Mouse (Mus musculus) bone marrow macrophage, adult 2 months (primary cell): ENCODE results near the gene Gtf2h2. TPM values are rescaled to one million over a fixed set of nuclear protein-coding genes. Genes with fewer than 3 reads are reported as not detected.
"Not testable (repeated sequence)": the region's sequence is repeated elsewhere in the genome, so short reads cannot be mapped to it uniquely, and the experiment has no call there.

Experiments
- H3K27ac ChIP-seq: 2 replicates; pipeline ENCODE4 v1.5.1; 2012; ENCODE audit warnings: low read depth, low read length; ENCODE audit not compliant: insufficient read depth
- H3K4me1 ChIP-seq: 2 replicates; pipeline ENCODE4 v1.6.1; 2012; ENCODE audit warnings: low read length; ENCODE audit not compliant: control insufficient read depth, insufficient read depth
- H3K4me3 ChIP-seq: 2 replicates; pipeline ENCODE4 v1.5.1; 2012; ENCODE audit warnings: mild to moderate bottlenecking, low read length, moderate library complexity; ENCODE audit not compliant: insufficient read depth
- CTCF ChIP-seq: IDR thresholded peaks from 2 replicates; pipeline ENCODE4 v1.5.1; 2012; ENCODE audit warnings: low read depth, mild to moderate bottlenecking, low read length, moderate library complexity
- POLR2A ChIP-seq: IDR thresholded peaks from 2 replicates; pipeline ENCODE4 v1.6.1; 2012; ENCODE audit warnings: mild to moderate bottlenecking, low read depth, low read length, borderline replicate concordance
- polyA plus RNA-seq: library from polyadenylated mRNA; stranded (reverse); fragments of >200 nt; gene quantifications from 2 replicates; pipeline ENCODE4 v1.2.4, GENCODE M21; 2012; ENCODE audit not compliant: missing spikeins, insufficient read depth, insufficient read length

The Gtf2h2 gene
- polyA plus RNA-seq, 1 experiment: 17.7 TPM

DNA sequence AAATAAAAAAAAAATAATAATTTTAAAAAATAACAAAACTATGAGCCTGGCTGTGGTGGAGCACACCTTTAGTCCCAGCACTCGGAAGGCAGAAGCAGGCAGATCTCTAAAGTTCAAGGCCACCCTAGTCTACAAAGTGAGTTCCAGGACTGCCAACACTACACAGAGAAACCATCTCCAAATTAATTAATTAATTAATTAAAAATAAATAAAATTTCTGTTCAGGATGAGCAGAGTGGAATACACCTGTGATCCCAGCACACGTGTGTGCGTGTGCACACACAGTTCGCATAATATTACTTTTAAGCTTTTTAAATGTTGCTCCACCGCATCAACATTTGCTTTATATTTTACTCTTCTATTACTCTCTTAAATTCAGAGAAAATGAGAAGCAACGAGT is 756 bp downstream of the Gtf2h2 start:
- no peak for TF ChIP-seq CTCF
- no peak for TF ChIP-seq POLR2A
- Histone ChIP-seq H3K27ac (peak overlapping the region; percentile 59; the same call in 1 of the 2 replicates), H3K4me3 (peak overlapping the region; percentile 100), H3K4me1 (peaks cover 19% of the 10 kb centered on the region)

- H3K4me1 ChIP-seq: peaks cover 19% of the 10 kb centered on the region
- no peak overlapping the region for H3K27ac ChIP-seq
- H3K4me3 ChIP-seq: no peak overlapping the region
- TF ChIP-seq POLR2A (no peak), CTCF (no peak)
These were observed 2.0 kb downstream of the Gtf2h2 start for GRCm38 (mm10) chr13:100490424-100490823.

GRCm38 (mm10) chr13:100483610-100484009 is 8.8 kb downstream of the Gtf2h2 start:
- TF ChIP-seq CTCF: no peak
- no peak for TF ChIP-seq POLR2A
- Histone ChIP-seq H3K4me3 (no peak overlapping the region), H3K27ac (no peak overlapping the region), H3K4me1 (no peaks in the 10 kb centered on the region)

DNA sequence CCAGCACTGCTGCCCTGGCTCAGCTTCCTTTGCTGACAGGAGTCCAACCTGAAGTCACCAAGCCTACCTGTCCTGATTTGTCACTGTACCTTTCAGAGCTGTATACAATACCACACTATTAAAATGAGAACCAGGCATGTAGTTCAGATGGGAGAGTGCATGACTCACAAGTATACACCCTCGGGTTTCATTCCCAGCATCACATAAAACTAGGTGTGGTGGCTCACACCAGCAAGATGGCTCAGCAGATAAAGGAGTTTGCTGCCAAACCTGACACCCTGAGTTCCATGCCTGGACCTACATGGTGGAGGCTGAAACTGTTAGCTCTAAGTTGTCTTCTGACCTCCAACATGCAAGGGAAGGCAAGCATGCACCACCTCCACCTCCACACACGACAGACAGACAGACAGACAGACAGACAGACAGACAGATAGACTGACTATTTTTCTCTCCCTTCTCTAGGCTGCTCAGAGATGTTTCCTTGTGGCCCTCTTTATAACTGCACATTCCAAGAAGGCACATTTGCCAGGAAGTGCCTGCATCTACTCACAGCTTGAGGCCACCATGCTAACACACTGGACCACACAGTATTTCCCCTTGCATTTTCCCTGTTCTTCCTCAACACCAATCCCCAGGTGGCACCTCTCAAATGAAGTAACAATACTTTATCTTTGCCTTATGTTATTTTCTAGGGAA is 28.7 kb downstream of the Gtf2h2 start:
- no peak for TF ChIP-seq CTCF
- no peak for TF ChIP-seq POLR2A
- Histone ChIP-seq H3K4me3 (no peak overlapping the region), H3K27ac (no peak overlapping the region), H3K4me1 (peaks cover 7% of the 10 kb centered on the region)

GRCm38 (mm10) chr13:100461336-100461735 is 31.0 kb downstream of the Gtf2h2 start:
- no peak overlapping the region for H3K4me3 ChIP-seq
- TF ChIP-seq POLR2A (no peak), CTCF (no peak)
- H3K27ac ChIP-seq: no peak overlapping the region
- peaks cover 7% of the 10 kb centered on the region for H3K4me1 ChIP-seq

DNA sequence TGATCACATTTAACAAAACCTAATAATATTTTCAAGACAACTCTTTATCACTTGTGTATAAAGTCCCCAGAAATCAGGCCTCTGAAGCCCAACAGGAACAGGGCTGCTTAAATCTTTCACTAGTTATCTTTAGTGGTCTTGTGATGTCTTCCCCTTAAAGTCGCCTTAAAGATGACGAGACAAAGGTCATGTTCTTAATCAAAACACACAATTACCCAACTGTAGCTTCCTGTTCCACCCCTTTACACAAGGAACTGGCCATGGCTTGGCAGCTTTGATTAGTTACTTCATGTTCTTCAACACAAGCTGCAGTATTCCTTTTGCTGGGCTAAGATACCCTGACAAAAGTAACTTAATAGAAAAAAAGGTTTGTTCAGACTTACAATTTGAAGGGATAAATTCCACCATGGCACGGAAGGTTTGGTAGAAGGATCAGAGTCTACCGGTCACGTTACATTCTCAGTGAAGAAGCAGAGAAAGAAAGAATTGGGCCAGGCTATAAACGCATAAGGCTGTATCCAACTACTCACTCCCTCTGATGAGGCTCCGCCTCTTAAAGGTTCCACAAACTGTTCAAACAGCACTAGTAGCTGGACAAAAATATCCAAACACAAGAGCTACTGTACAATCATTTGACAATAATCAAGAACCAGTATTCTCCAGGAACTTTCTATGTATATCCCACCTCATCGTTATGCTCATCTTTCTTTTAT is 39.8 kb downstream of the Gtf2h2 start, which contains the start of gene Naip1:
TSS of gene Naip1 (minus strand) at position 455 of the 713 bp plus-strand sequence.
- peaks cover 14% of the 10 kb centered on the region for H3K4me1 ChIP-seq
- not testable (repeated sequence) for H3K4me3 ChIP-seq
- peak within 1 kb of the TSS; percentile 40 for H3K27ac ChIP-seq

GRCm38 (mm10) chr13:100449495-100449894 is 42.9 kb downstream of the Gtf2h2 start:
- Histone ChIP-seq H3K4me1 (peaks cover 14% of the 10 kb centered on the region), H3K27ac (no peak overlapping the region), H3K4me3 (no peak overlapping the region)
- TF ChIP-seq CTCF (no peak), POLR2A (no peak)

DNA sequence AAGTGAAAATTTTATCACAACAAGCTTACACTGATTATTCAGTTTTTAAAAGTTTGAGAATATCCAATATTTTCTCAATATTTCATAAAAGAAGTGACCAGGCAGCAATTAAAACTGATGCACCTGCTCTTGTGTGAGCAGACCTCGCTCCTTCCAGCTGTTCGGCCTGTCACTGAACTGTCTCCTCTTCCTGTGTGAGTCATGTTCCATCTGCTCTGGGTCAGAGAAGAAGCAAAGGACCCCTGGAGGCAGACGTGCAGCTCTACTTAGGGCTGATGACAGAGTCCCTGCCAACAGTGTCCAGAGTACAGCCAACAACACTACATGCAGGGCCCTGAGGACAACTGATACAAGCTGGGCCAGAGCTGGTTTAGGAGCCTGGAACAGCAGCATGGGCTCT is 52.3 kb downstream of the Gtf2h2 start:
- Histone ChIP-seq H3K4me1 (peaks cover 7% of the 10 kb centered on the region), H3K27ac (no peak overlapping the region), H3K4me3 (no peak overlapping the region)
- TF ChIP-seq CTCF (no peak), POLR2A (no peak)

DNA sequence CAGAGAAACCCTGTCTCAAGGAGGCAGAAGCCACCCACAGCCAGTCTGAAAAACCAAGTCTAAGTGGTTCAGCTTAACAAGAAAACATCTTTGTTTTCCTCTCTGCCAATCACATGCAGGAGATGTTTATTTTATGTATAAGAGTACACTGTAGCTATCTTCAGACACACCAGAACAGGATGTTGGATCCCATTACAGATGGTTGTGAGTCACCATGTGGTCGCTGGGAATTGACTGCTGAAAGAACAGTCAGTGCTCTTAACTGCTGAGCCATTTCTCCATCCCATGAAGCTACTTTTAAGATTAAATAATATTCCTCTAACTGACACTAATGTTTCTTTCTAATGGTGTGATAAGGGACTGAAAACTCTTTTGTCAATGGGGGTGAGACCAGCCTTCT is 53.7 kb downstream of the Gtf2h2 start:
- Histone ChIP-seq H3K27ac (no peak overlapping the region), H3K4me3 (no peak overlapping the region), H3K4me1 (peaks cover 7% of the 10 kb centered on the region)
- TF ChIP-seq POLR2A (no peak), CTCF (no peak)

- no peak overlapping the region for H3K27ac ChIP-seq
These were observed 55.0 kb downstream of the Gtf2h2 start for GRCm38 (mm10) chr13:100437322-100437825.

DNA sequence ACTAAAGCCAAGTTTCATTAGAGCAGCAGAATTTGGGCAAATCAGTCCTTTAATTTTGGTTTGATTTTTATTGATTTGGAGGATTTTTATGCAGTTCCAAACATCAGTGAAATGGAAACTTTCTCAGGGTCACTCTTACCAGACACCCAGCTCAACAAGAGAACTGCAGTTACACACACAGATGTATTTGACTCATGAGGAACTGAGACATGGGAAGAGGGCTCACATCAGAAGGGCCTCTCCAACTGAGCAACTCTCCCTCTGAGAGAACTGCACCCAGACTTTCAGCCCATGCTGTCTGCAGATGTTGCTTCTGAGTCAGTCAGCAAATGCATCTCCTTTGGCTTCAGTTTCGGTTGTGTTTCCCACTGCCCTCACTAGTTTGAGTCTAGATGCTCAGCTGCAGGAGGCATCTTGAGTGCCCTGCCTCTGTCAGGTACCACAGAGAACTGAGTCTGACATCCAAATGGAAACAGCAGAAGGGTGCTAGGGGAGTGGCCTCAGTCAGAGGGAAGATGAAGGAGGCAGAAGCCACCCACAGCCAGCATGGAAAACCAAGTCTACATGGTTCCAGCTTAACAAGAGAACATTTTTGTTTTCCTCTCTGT is 55.7 kb downstream of the Gtf2h2 start:
- H3K4me3 ChIP-seq, H3K27ac ChIP-seq: not testable (repeated sequence)

More at GRCm38 (mm10) chr13:100437322-100437825, 55.0 kb downstream of the Gtf2h2 start:
- TF ChIP-seq POLR2A: no peak
- no peak for TF ChIP-seq CTCF
- Histone ChIP-seq H3K4me3 (no peak overlapping the region), H3K4me1 (peaks cover 7% of the 10 kb centered on the region)

GRCm38 (mm10) chr13:100419958-100420357 is 72.4 kb downstream of the Gtf2h2 start:
- not testable (repeated sequence) for H3K27ac ChIP-seq, H3K4me3 ChIP-seq, H3K4me1 ChIP-seq

More for the DNA sequence above, 55.7 kb downstream of the Gtf2h2 start:
- not testable (repeated sequence) for H3K4me1 ChIP-seq
